Mouse (Mus musculus): Measurements from ENCODE around the gene Reep6.

GRCm38 (mm10) chr10:80298571-80299281 is 31.0 kb upstream of the Reep6 start:
- TF ChIP-seq CTCF (IDR thresholded peaks at IDR 0.05; ENCODE audit: extremely low read depth, insufficient read length, insufficient replicate concordance, low read depth, low read length) (no peak), POLR2A (IDR thresholded peaks at IDR 0.05; ENCODE audit: low read depth, low read length) (no peak)
